Mouse (Mus musculus) erythroblast, adult 5-6 weeks (primary cell): ENCODE results near the gene Ubox5. TPM values are rescaled to one million over a fixed set of nuclear protein-coding genes. Genes with fewer than 3 reads are reported as not detected.
"Not testable (repeated sequence)": the region's sequence is repeated elsewhere in the genome, so short reads cannot be mapped to it uniquely, and the experiment has no call there.

Source experiments
- ATAC-seq: replicated peaks from 2 replicates; pipeline ENCODE4 v1.8.0; 2016; ENCODE audit warnings: moderate number of reproducible peaks, mild to moderate bottlenecking, moderate TSS enrichment, inconsistent platforms; ENCODE audit not compliant: poor library complexity, low FRiP score, severe bottlenecking
- total RNA-seq, 2 experiments: library from RNA; stranded (forward) in 1 of 2; stranded (reverse) in 1 of 2; fragments of 150-400 nt in 1 of 2; fragments of 200-764, 138-1000 nt in 1 of 2; gene quantifications; 2 replicates each; pipeline versions ENCODE4 v1.2.3 to v1.2.4; 2015 to 2017; ENCODE audit warnings: low replicate concordance in 2 of 2

Gene Ubox5
- total RNA-seq, 2 experiments from 2014 or later, result 0.68 to 3.8 TPM

GRCm38 (mm10) chr2:130579791-130580190 is 50.0 kb downstream of the Ubox5 start:
- no peak for ATAC-seq

GRCm38 (mm10) chr2:130578148-130578547 is 51.7 kb downstream of the Ubox5 start:
- peak; percentile 44; the same call in 1 of the 2 replicates for ATAC-seq

GRCm38 (mm10) chr2:130577632-130578031 is 52.2 kb downstream of the Ubox5 start:
- ATAC-seq, result no peak

- no peak for ATAC-seq
Measured at GRCm38 (mm10) chr2:130577021-130577420, 52.8 kb downstream of the Ubox5 start.

- not testable (repeated sequence) for ATAC-seq
Measured at GRCm38 (mm10) chr2:130576564-130576963, 53.3 kb downstream of the Ubox5 start.

- no peak for ATAC-seq
Measured at GRCm38 (mm10) chr2:130575873-130576272, 54.0 kb downstream of the Ubox5 start, which contains the start of gene Oxt. Oxt (plus strand) TSS chr2:130576173.

DNA sequence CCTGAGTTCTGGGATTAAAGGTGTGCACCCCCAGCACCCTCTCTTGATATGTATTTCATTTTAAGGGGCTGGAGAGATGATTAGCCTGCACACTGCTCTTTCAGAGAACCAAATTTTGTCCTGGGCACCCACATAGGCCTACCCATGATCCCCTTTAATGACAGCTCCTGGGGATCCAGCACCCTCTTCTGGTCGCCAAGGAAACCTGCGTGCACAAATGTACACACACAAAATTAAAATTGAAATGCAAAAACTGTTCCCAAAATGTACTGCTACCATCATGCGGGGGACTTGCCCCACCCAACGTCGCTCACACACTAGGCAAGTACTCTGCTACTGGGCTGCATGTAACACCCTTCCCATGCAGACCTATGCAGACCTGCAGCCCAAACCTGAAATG is 54.9 kb downstream of the Ubox5 start:
- ATAC-seq, result no peak

DNA sequence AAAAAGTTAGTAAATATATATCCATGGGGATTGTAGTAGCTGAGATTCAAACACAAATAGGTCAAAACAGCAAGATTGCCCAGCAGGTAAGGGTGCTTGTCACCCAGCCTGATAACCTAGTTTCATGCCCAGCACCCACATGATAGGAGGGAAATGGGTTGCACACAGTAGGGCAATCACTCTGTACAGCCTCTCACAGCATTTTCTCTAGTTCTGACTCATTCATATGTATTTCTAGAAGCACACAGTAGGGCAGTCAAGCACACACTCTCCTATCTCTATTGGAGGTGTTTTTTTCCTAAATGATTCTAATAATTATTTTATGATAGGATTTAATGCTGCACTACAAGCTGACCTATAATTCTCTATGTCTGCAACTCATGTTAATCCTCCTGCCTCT is 59.9 kb downstream of the Ubox5 start:
- no peak for ATAC-seq

DNA sequence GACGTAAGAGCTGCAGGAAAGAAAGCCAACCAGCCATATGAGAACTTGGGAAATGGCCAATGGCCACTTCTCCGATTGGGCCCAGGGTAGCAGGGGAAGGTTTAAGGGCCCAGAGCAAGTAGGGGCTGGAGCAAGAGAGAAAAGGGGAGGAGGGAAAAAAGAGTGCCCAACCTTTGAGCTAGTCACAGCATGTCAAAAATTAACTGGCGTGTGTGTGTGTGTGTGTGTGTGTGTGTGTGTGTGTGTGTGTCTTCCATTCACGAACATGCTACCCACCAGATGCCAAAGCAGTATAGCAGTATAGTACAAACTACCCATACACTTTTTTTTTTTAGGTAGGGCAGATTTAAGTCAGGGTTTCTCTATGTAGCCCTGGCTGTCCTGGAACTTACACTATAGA is 60.9 kb downstream of the Ubox5 start:
- no peak for ATAC-seq

DNA sequence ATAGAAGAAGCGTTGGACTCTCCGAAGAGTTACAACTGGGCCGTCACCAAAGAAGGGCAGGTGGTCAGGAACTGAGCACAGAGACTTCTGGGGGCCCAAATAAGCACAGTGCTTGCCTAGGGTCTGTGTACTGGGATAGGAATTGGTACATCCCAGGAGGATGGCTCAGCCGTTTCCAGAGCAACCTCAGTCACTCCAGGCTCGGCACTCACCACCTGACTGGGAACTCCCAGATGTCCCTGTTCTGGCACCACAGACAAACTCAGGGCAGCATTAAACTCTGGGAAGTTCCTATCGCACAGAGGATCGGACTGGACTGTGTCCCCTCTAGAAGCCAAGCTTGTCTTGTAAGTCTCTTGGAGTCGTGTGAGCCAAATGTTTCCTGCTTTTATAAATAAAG is 64.9 kb downstream of the Ubox5 start:
- no peak for ATAC-seq

DNA sequence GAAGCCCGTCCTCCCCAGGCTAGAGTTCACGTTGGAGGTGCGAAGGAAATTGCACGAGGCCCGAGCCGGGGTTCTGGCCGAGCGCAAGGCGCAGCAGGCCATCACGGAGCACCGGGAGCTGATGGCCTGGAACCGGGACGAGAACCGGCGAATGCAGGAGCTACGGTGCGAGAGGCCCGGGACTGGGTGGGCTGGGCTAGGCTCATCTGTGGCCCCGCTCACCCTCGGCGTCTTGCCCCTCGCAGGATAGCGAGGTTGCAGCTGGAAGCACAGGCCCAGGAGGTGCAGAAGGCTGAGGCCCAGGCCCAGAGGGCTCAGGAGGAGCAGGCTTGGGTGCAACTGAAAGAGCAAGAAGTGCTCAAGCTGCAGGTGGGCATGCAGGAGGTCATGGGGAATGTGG is 65.8 kb downstream of the Ubox5 start:
- ATAC-seq, result no peak

DNA sequence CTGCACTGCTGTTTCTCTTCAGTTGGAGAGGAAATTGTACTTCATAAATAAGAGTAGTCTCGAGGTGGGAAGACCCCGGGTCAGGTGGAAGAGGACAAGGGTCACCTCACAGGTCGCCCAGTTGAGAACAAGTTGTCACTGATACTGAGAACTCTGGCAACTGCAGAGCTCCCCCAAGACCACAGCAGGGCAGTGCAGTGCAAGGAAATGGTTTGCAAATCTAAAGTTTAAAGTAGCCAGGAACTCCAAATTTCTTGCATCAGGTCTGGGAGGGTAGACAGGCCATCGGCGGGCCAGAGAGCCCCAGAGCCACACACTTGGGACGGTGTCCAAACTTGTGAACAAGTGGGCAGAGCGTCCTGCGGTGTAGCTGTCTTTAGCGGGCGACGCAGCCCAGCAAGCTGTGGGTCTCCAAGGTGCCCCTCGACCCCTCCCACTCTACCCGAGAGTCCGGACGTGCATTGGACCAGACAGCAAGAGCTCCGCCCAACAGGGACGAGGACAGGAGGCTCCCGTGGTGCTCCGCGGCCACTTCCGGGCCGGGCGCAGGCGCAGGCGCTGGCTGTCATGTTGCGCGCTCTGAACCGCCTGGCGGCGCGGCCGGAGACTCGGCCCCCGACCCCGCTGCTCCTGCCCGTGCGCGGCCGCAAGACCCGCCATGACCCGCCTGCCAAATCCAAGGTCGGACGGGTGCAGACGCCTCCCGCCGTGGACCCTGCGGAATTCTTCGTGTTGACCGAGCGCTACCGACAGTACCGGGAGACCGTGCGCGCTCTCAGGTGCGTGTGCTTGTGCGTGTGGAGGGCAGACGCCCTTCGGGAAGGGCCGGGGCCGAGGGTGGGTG is 66.4 kb downstream of the Ubox5 start, which contains the start of gene Mrps26:
TSS of gene Mrps26 (plus strand) at position 531 of the 844 bp plus-strand sequence.
- peak; percentile 96 for ATAC-seq

DNA sequence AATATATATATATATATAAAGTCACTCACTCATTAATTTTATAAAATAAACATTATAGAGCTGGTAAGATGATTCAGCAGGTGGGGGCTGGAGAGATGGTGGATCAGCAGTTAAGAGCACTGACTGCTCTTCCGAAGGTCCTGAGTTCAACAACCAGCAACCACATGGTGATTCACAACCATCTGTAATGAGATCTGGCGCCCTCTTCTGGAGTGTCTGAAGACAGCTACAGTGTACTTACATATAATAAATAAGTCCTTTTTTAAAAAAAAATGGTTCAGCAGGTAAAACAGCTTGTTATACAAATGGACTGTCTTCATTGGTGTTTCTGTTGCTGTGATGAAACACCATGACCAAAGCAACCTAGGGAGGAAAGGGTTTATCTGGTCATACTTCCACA is 71.8 kb downstream of the Ubox5 start:
- ATAC-seq, result no peak

DNA sequence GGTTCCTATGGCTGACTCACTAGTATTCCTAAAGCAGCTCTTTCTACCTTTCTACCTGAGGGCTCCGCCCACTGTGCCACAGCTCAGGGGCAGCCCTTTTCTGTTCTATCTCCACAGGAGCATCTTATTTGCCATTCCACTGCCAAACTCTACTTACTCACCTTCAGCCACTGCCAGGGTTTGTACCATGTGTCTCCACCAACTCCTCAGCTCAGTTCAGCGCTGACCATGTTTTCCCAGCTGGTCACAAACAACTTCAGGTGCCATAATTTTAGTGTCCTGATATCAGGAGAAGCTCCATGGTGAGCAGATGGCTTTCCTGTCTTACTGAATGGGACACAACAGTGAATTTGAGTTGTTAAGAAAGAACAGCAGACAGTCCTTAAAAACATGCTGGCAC is 72.4 kb downstream of the Ubox5 start:
- no peak for ATAC-seq

GRCm38 (mm10) chr2:130556292-130556691 is 73.5 kb downstream of the Ubox5 start:
- ATAC-seq, result no peak

DNA sequence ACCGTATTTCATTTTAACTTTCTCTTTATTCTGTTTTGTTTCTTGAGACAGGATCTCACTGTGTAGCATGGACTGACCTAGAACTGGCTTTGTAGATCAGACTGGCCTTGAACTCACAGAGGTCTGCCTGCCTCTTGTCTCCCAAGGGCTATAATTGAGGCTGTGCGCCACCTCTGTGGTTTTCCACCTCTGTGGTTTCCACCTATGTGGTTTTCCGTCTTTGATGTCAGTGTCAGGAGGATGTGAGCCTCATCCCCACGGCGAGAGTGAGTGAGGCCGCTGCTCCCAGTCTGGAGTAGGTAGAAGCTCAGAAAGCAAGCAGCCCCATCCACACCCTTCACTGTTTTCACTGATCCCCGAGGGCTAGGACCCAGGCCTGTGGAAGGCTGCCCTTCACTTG is 75.0 kb downstream of the Ubox5 start:
- no peak for ATAC-seq

DNA sequence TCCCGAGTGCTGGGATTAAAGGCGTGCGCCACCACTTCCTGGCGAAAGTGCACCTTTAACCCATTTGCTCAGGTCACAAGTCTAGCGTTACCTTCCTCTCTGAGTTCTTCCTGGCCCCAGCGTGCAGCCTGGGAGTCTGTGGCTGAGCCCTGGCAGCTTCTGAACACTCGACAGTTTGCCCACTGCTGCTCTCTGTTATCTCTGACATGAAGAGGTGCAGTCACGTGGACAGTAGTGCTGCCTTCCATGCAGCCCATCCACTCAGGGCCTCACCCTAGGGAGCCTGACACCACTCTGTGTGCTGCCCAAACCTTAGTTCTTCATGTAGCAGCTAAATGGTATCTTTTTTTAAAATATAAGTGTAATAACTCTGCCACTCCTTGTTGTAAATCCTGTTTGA is 82.9 kb downstream of the Ubox5 start:
- no peak for ATAC-seq

DNA sequence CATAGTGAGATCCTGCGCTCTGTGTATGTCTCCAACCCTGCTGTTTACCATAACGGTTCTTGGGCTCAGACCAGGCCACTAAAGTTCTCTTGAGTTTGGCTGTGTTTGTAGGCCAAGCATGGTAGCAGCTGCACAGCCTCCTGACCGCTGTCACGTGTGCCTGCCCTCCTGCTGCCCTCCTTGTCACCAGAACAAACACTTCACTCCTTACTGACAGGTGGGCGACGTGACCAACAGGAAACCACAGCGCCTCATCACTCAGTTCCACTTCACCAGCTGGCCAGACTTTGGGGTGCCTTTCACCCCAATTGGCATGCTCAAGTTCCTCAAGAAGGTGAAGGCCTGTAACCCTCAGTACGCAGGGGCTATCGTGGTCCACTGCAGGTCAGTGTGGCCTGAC is 89.6 kb downstream of the Ubox5 start:
- ATAC-seq, result no peak
